Mouse (Mus musculus): ENCODE measurements at regions not wholly inside any gene's neighbourhood (a gene's known extent, or its start where the extent isn't known, plus 50 kb on each side); places are given as distances from the start of the nearest gene placed in this dataset.

DNA sequence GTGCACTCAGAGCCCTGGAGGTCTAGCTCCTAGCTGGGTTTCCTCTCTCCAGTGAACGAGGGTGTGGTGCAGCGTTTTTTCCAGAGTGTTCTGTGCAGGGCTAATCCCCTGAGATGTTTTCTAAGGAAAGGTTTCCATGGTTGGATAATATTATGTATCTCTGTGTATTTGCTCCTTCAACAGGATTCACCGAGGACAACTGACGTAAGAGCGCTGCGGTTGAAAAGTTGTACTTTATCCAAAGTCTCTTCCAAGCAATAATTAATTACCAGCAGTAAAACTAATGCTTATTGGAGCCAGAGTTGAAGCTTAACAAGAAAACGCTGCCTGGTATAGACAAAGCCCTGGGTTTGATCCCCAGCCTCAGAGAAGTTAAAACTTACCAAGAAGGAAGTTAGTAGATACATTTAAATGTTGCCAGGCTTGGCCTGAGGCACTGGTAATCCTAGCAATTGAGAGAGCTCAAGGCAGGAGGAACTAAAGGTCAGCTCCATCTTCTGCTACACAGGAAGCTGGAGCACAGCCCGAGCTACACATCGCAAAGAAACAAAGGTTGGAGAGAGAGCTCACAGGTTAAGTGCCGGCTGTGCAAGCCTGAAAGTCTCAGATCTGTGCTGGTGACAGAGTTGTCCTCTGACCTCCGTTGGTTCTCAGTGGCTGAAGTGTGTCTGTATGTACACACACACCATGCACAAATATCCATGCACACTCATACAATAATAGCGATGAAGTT is 51.2 kb upstream of the Rap1b start:
- Histone ChIP-seq H3K4me1 (ENCODE audit: control insufficient read depth, insufficient read depth, low read length) (peaks cover 42% of the 10 kb centered on the region), H3K4me3 (ENCODE audit: insufficient read depth, low read length) (no peak overlapping the region), H3K27ac (ENCODE audit: insufficient read depth, low read depth, low read length) (no peak overlapping the region)
- TF ChIP-seq CTCF (IDR thresholded peaks at IDR 0.05; ENCODE audit: low read depth, low read length): no peak
- TF ChIP-seq POLR2A (IDR thresholded peaks at IDR 0.05; ENCODE audit: borderline replicate concordance, low read depth, low read length): no peak

DNA sequence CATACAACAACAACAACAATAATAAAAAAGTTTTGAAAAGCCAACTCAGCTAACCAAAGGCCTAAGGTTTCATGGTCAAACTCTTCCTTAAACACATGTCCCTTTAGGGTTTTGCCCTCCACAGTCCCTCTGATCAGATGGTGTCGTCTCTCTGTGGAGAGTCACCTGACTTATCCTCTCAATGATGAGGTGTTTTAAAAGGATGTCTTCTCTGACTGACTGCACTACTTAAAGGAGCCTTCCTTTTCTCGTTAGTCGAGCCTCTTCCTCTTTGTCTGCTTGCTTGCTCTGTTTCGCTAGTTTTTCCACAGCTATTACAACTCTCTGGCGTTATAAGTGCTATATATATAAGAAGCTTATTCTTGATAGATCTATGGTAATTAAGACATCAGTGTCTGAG is 51.9 kb upstream of the Rap1b start:
- TF ChIP-seq POLR2A (IDR thresholded peaks at IDR 0.05; ENCODE audit: borderline replicate concordance, low read depth, low read length): no peak
- TF ChIP-seq CTCF (IDR thresholded peaks at IDR 0.05; ENCODE audit: low read depth, low read length): no peak
- H3K4me1 ChIP-seq (ENCODE audit: control insufficient read depth, insufficient read depth, low read length): peaks cover 42% of the 10 kb centered on the region
- H3K4me3 ChIP-seq (ENCODE audit: insufficient read depth, low read length): no peak overlapping the region
- no peak overlapping the region for H3K27ac ChIP-seq (ENCODE audit: insufficient read depth, low read depth, low read length)

DNA sequence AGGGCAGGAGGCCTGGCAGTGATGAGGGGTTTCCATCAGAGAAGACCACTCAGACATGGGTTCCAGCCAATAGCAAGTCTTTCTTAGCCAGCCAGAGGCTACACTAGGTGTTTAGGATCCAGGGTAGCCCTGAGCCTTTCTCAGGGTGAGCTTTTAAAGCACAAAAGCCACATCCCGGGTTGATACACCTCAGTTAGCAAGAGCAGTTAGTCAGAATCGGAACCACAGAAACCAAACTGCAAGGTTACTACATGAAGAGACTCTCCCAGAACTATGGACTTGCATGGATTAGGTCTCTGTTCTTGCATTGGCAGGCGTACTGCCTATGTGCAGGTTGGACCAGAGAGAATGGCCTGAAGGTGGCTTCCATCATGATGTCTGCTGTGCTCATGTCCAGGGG is 52.6 kb upstream of the Rap1b start:
- H3K27ac ChIP-seq (ENCODE audit: insufficient read depth, low read depth, low read length): no peak overlapping the region

DNA sequence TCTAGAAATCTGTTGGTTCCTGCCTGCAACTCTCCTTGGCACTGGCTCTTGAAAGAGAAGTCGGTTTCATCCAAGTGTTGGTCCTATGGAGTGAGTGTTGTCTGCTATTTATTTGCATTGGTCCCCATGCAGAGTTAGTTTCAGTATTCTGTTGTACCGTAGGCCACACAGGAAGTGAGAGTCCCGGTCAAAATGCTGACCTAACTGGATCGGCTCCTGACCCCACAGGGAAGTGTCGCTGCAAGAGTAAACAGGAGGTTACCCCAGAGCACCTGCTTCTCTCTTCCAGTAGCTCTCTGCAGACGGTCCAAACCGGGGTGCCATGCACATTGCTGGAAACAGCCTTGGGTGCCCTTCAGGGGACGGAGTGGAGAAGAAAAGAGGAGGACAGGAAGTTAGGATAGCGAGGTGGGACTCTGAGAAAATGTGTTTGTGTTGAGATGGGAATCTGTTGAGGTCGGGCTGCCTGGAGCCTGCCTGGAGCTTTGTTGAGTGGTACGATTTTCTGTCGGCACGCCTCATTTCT is 53.6 kb upstream of the Rap1b start:
- TF ChIP-seq CTCF (IDR thresholded peaks at IDR 0.05; ENCODE audit: low read depth, low read length) (no peak), POLR2A (IDR thresholded peaks at IDR 0.05; ENCODE audit: borderline replicate concordance, low read depth, low read length) (no peak)
- Histone ChIP-seq H3K4me1 (ENCODE audit: control insufficient read depth, insufficient read depth, low read length) (peaks cover 39% of the 10 kb centered on the region), H3K4me3 (ENCODE audit: insufficient read depth, low read length) (peak overlapping the region; percentile 53), H3K27ac (ENCODE audit: insufficient read depth, low read depth, low read length) (peak overlapping the region; percentile 92)

More for the DNA sequence above, 52.6 kb upstream of the Rap1b start:
- TF ChIP-seq CTCF (IDR thresholded peaks at IDR 0.05; ENCODE audit: low read depth, low read length) (no peak), POLR2A (IDR thresholded peaks at IDR 0.05; ENCODE audit: borderline replicate concordance, low read depth, low read length) (no peak)
- no peak overlapping the region for H3K4me3 ChIP-seq (ENCODE audit: insufficient read depth, low read length)
- H3K4me1 ChIP-seq (ENCODE audit: control insufficient read depth, insufficient read depth, low read length): peaks cover 39% of the 10 kb centered on the region

DNA sequence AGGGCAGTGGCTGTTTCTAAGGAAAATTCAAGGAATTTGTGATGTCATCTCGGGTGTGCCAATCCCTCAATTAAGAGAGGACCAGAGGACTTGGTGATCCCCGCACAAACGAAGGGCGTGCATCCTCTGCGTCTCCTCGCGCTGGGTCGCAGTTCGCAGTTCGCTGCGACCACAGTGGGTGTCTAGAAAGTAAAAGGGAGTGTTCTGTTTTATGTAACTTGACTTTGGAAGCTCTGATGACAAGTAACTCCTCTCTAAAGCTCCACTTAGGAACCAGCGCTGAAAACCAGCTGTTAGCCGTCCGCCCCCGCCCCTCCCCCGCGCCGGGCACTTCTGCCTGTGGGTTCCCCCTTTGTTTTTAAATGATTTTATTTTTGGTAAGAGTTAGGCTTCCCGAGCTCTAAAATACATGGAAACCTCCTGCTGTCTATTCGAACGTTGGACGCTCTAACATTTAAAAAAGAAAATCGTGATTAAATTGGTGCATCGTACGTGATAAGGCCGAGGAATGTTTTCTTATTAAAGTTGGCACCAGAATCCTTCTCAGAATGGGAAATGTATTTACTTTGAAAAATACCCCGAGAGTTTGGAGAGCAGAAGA is 59.9 kb upstream of the Rap1b start:
- peak overlapping the region; percentile 19; the same call in 1 of the 2 replicates for H3K27ac ChIP-seq (ENCODE audit: insufficient read depth, low read depth, low read length)
- H3K4me3 ChIP-seq (ENCODE audit: insufficient read depth, low read length): no peak overlapping the region
- TF ChIP-seq POLR2A (IDR thresholded peaks at IDR 0.05; ENCODE audit: borderline replicate concordance, low read depth, low read length) (no peak), CTCF (IDR thresholded peaks at IDR 0.05; ENCODE audit: low read depth, low read length) (no peak)
- peaks cover 32% of the 10 kb centered on the region for H3K4me1 ChIP-seq (ENCODE audit: control insufficient read depth, insufficient read depth, low read length)

DNA sequence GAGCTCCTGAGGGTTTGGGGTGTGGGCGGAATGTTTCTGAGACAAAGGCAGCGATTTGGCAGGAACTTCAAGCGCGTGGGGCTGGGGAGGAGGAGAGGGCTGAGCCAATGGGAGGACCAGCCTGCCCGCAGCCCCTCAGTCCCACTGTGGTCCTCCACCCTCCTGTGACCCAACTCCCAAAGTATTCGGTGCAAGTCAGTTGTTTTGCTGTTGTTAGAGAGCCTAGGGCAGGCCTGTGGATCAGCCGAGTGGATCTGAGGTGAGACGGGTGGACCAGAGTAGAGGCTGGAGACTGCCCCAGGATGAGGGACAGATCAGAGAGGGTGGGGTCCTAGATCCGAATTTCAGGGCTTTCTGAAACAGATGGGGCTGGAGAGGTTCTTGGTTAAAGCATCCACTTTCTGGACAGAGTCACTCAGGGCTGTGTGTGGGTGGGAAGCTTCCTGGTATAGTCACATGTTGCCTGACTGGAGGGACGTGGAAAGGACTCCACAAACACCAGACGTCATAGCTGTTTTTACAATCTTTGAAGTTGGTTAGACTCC is 60.5 kb upstream of the Rap1b start:
- H3K4me3 ChIP-seq (ENCODE audit: insufficient read depth, low read length): no peak overlapping the region
- H3K4me1 ChIP-seq (ENCODE audit: control insufficient read depth, insufficient read depth, low read length): peaks cover 32% of the 10 kb centered on the region
- TF ChIP-seq CTCF (IDR thresholded peaks at IDR 0.05; ENCODE audit: low read depth, low read length) (no peak), POLR2A (IDR thresholded peaks at IDR 0.05; ENCODE audit: borderline replicate concordance, low read depth, low read length) (no peak)
- H3K27ac ChIP-seq (ENCODE audit: insufficient read depth, low read depth, low read length): peak overlapping the region; percentile 19; the same call in 1 of the 2 replicates

DNA sequence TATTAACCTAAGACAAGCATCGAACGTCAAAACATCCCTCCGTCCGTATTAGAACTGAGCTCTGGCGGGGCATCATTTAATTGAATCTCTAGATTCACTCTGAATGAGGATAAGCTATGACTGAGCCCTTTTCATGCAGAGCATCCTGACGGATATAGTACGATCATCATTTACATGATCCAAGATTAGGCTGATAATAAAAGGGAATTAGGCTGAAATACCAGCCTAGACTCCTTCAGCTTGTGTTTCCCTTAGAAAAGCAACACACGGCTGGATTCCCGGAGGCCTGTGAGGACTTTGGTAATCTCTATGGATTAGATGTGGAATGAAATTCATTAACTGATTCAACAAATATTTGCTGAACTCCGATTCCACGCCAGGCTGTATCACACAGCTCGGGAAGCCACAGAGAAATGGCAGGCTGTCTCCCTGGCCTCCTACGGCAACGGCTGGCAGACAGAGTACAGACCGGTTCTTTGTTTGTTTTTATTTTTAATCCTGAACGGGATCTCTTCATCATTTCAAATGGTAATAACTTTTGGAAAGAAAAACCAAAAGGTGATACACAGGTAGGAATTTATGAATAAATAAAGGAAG is 62.3 kb upstream of the Rap1b start:
- peaks cover 32% of the 10 kb centered on the region for H3K4me1 ChIP-seq (ENCODE audit: control insufficient read depth, insufficient read depth, low read length)
- no peak overlapping the region for H3K27ac ChIP-seq (ENCODE audit: insufficient read depth, low read depth, low read length)
- TF ChIP-seq CTCF (IDR thresholded peaks at IDR 0.05; ENCODE audit: low read depth, low read length) (no peak), POLR2A (IDR thresholded peaks at IDR 0.05; ENCODE audit: borderline replicate concordance, low read depth, low read length) (no peak)
- H3K4me3 ChIP-seq (ENCODE audit: insufficient read depth, low read length): no peak overlapping the region

DNA sequence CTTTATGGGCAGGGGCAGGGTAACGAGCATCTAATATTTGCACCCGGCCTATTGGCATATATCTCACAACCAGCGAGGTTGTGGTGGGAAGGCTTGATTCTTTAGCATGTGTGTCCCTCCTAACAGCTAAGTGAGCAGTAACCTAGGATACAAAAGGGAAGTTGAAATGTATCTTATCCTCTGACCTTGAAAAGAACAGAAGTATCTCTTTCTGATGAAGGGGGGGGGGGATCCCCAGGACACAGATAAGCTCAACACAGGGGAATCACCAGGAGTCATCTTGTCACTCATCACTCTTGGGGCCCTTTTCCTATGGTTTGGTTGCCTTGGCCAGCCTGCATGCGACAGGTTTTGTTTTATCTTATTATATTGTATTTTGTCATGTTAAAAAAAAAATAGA is 63.3 kb upstream of the Rap1b start:
- H3K27ac ChIP-seq (ENCODE audit: insufficient read depth, low read depth, low read length): no peak overlapping the region
- no peak overlapping the region for H3K4me3 ChIP-seq (ENCODE audit: insufficient read depth, low read length)
- H3K4me1 ChIP-seq (ENCODE audit: control insufficient read depth, insufficient read depth, low read length): peaks cover 32% of the 10 kb centered on the region
- TF ChIP-seq CTCF (IDR thresholded peaks at IDR 0.05; ENCODE audit: low read depth, low read length) (no peak), POLR2A (IDR thresholded peaks at IDR 0.05; ENCODE audit: borderline replicate concordance, low read depth, low read length) (no peak)

DNA sequence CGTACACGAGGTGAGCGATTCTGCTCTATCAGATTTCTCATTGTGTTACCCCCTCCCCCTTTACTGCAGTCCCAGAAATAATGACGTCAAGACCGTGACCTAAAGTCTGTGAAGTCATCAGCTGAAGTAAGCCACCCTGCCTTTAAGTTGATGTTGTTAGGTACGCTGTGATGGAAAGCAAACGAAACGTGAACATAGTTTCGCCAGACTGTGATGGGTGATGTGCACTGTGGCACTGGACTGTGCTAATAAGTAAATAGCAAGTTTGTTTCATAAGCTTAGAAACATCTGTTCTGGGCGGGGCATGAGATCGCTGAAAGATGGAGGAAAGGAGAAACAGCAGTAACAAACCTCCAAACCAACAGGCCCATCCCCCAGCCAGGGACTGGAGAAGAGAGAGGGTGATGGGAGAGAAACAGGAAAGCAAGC is 64.0 kb upstream of the Rap1b start:
- TF ChIP-seq POLR2A (IDR thresholded peaks at IDR 0.05; ENCODE audit: borderline replicate concordance, low read depth, low read length) (no peak), CTCF (IDR thresholded peaks at IDR 0.05; ENCODE audit: low read depth, low read length) (no peak)
- H3K27ac ChIP-seq (ENCODE audit: insufficient read depth, low read depth, low read length): no peak overlapping the region
- H3K4me1 ChIP-seq (ENCODE audit: control insufficient read depth, insufficient read depth, low read length): peaks cover 32% of the 10 kb centered on the region
- no peak overlapping the region for H3K4me3 ChIP-seq (ENCODE audit: insufficient read depth, low read length)
